Mouse (Mus musculus) limb, embryonic 11.5 days (tissue): ENCODE results near the gene Dsp. TPM values are rescaled to one million over a fixed set of nuclear protein-coding genes. Genes with fewer than 3 reads are reported as not detected.

Experiments
- ATAC-seq: fragments of 200-750 bp; cut with Nextera tagmentation; 2 replicates; pipeline ENCODE4 v1.8.0; 2017; ENCODE audit warnings: low read depth; ENCODE audit not compliant: insufficient number of reproducible peaks, low FRiP score, low TSS enrichment
- DNase-seq: peaks from one replicate; pipeline ENCODE4 v3.0.0-alpha.2; 2015; ENCODE audit warnings: low spot score
- H3K27ac ChIP-seq: fragments of 300-500 bp; sonication (generic); replicated peaks from 2 replicates; pipeline ENCODE4 v1.5.1; 2014; ENCODE audit warnings: low read depth, mild to moderate bottlenecking, low read length
- H3K27me3 ChIP-seq: fragments of 300-500 bp; sonication (generic); 2 replicates; pipeline ENCODE4 v1.6.1; 2014; ENCODE audit warnings: mild to moderate bottlenecking, low read length, mixed read lengths; ENCODE audit not compliant: control insufficient read depth, insufficient read depth
- H3K36me3 ChIP-seq: fragments of 300-500 bp; sonication (generic); 2 replicates; pipeline ENCODE4 v1.6.1; 2014; ENCODE audit warnings: mild to moderate bottlenecking, low read length, moderate library complexity, mixed read lengths; ENCODE audit not compliant: control insufficient read depth, insufficient read depth
- H3K4me1 ChIP-seq: fragments of 300-500 bp; sonication (generic); 2 replicates; pipeline ENCODE4 v1.6.1; 2014; ENCODE audit warnings: low read length, mixed read lengths; ENCODE audit not compliant: control insufficient read depth, insufficient read depth
- H3K4me2 ChIP-seq: fragments of 300-500 bp; sonication (generic); 2 replicates; pipeline ENCODE4 v1.6.1; 2014; ENCODE audit warnings: low read depth, mild to moderate bottlenecking, moderate library complexity; ENCODE audit not compliant: severe bottlenecking
- H3K4me3 ChIP-seq: fragments of 300-500 bp; sonication (generic); 2 replicates; pipeline ENCODE4 v1.5.1; 2014; ENCODE audit warnings: low read depth, low read length
- H3K9ac ChIP-seq: fragments of 300-500 bp; sonication (generic); 2 replicates; pipeline ENCODE4 v1.6.1; 2014; ENCODE audit warnings: mild to moderate bottlenecking, low read length
- H3K9me3 ChIP-seq: fragments of 300-500 bp; sonication (generic); 2 replicates; pipeline ENCODE4 v1.6.1; 2016; ENCODE audit warnings: low read length; ENCODE audit not compliant: control insufficient read depth
- WGBS: fragments of 180-500 bp; shearing (Covaris S2); extraction: QIAGEN DNeasy Blood & Tissue Kit; methylation state at CpG from one replicate; pipeline ENCODE4 v1.1.7; 2014; 5-methylcytosine and 5-hydroxymethylcytosine counted together
- polyA plus RNA-seq: library from polyadenylated mRNA; unstranded; fragments of >200 nt; fragmentation: Nextera tagmentation; extraction: Ambion mirVana; gene quantifications from 2 replicates; pipeline ENCODE4 v1.2.1, GENCODE M21; 2014

The Dsp gene
- polyA plus RNA-seq, 1 experiment from 2014 or later = 3.0 TPM

- Histone ChIP-seq H3K9me3 (no peaks in the 10 kb centered on the region), H3K36me3 (no peaks in the 10 kb centered on the region), H3K9ac (no peak overlapping the region), H3K4me3 (no peak overlapping the region), H3K27ac (no peak overlapping the region), H3K27me3 (no peaks in the 10 kb centered on the region), H3K4me2 (no peak overlapping the region), H3K4me1 (no peaks in the 10 kb centered on the region)
- no peak for ATAC-seq
- no peak for DNase-seq
- 86% methylated on average over 9 of the region's 9 CpGs for WGBS
These were observed 21.0 kb upstream of the Dsp start for GRCm38 (mm10) chr13:38130116-38130515.

GRCm38 (mm10) chr13:38133016-38133528 lies 18.0 kb upstream of the Dsp start:
- WGBS = 23% methylated on average over 7 of the region's 7 CpGs
- Histone ChIP-seq H3K4me3 (no peak overlapping the region), H3K27me3 (no peaks in the 10 kb centered on the region), H3K27ac (no peak overlapping the region), H3K36me3 (no peaks in the 10 kb centered on the region), H3K4me1 (no peaks in the 10 kb centered on the region), H3K4me2 (no peak overlapping the region), H3K9ac (no peak overlapping the region), H3K9me3 (no peaks in the 10 kb centered on the region)
- ATAC-seq (no peak), DNase-seq (no peak)

DNA sequence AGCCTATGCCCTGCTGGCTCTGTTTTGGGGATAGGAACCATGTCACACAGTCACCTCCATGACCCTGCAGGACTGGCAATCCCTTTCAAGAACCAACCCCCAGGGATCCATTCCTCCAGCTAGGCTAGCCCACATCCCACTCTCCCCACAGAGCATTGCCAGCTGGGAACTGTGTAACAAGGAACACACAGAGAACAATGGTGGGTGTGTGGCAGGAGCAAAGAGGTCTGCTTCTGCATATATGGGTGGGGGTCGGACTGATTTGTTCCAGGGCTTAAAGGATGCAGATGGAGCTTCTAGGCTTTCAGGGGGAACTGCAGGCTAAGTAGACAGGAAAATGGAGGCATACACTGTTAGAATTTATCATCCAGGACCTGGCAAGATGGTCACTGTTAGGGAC lies 10.6 kb upstream of the Dsp start:
- no peak overlapping the region for H3K4me3 ChIP-seq
- no peaks in the 10 kb centered on the region for H3K36me3 ChIP-seq

GRCm38 (mm10) chr13:38144962-38145713 lies 6.0 kb upstream of the Dsp start:
- peak; percentile 42 for DNase-seq
- no peak overlapping the region for H3K27ac ChIP-seq
- H3K9ac ChIP-seq = 0 out of 2 replicates have a peak overlapping the region, but pooled peaks have one; percentile 23
- H3K27me3 ChIP-seq = peaks cover 10% of the 10 kb centered on the region
- 8% methylated on average over 20 of the region's 20 CpGs for WGBS
- ATAC-seq = no peak
- H3K4me1 ChIP-seq = peaks cover 6% of the 10 kb centered on the region; the same call in 1 of the 2 replicates
- H3K4me3 ChIP-seq = 0 out of 2 replicates have a peak overlapping the region, but pooled peaks have one; percentile 6
- no peaks in the 10 kb centered on the region for H3K36me3 ChIP-seq
- peak overlapping the region; percentile 26 for H3K4me2 ChIP-seq
- no peaks in the 10 kb centered on the region for H3K9me3 ChIP-seq

More for the DNA sequence above, 10.6 kb upstream of the Dsp start:
- Histone ChIP-seq H3K4me1 (peaks cover 5% of the 10 kb centered on the region; the same call in 1 of the 2 replicates), H3K27ac (no peak overlapping the region), H3K9ac (no peak overlapping the region), H3K4me2 (no peak overlapping the region), H3K9me3 (no peaks in the 10 kb centered on the region), H3K27me3 (0 out of 2 replicates have a peak, but pooled peaks cover 2% of the 10 kb centered on the region)
- 74% methylated on average over 1 of the region's 1 CpGs for WGBS
- no peak for DNase-seq
- no peak for ATAC-seq

DNA sequence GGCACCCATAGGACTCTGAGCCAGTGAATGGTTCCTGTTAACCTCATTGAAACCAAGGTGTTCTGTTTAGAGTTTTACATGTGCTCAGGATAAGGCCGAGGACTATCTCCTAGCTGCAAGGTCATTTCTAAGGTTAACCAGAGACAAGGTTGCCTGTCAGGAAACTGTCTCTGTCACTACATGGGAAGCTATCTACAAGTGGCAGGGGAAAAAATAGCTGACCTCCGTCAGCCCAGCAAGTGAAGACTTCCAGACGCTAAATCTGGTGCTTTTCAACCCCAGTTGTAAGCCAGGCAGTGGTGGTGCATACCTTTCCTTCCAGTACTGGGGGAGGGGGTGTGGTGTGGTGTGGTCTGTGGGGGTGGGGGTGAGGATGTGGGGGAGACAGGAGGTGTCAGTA lies 2.7 kb upstream of the Dsp start:
- ATAC-seq = no peak
- 31% methylated on average over 3 of the region's 3 CpGs for WGBS

GRCm38 (mm10) chr13:38151671-38152428 lies 756 bp downstream of the Dsp start:
- H3K4me2 ChIP-seq = peak overlapping the region; percentile 83
- H3K9me3 ChIP-seq = no peaks in the 10 kb centered on the region
- peaks cover 18% of the 10 kb centered on the region for H3K27me3 ChIP-seq
- no peak overlapping the region for H3K9ac ChIP-seq
- H3K36me3 ChIP-seq = no peaks in the 10 kb centered on the region
- H3K27ac ChIP-seq = no peak overlapping the region; the same call in 1 of the 2 replicates
- DNase-seq = peak; percentile 72
- H3K4me3 ChIP-seq = peak overlapping the region; percentile 34
- H3K4me1 ChIP-seq = peaks cover 2% of the 10 kb centered on the region; the same call in 1 of the 2 replicates
- under 1% methylated on average over 49 of the region's 49 CpGs for WGBS
- peak; percentile 40 for ATAC-seq

More for the DNA sequence above, 2.7 kb upstream of the Dsp start:
- no peak overlapping the region for H3K4me3 ChIP-seq
- no peak overlapping the region for H3K27ac ChIP-seq
- no peaks in the 10 kb centered on the region for H3K9me3 ChIP-seq
- peaks cover 20% of the 10 kb centered on the region for H3K27me3 ChIP-seq
- DNase-seq = no peak
- no peak overlapping the region for H3K9ac ChIP-seq
- H3K4me1 ChIP-seq = peaks cover 8% of the 10 kb centered on the region
- no peaks in the 10 kb centered on the region for H3K36me3 ChIP-seq
- H3K4me2 ChIP-seq = no peak overlapping the region

GRCm38 (mm10) chr13:38152429-38153035 lies 1.4 kb downstream of the Dsp start:
- no peak overlapping the region for H3K27ac ChIP-seq
- H3K4me1 ChIP-seq = peaks cover 2% of the 10 kb centered on the region; the same call in 1 of the 2 replicates
- 0% methylated on average over 31 of the region's 31 CpGs for WGBS
- H3K4me2 ChIP-seq = peak overlapping the region; percentile 83
- H3K9me3 ChIP-seq = no peaks in the 10 kb centered on the region
- peak overlapping the region; percentile 34 for H3K4me3 ChIP-seq
- H3K9ac ChIP-seq = no peak overlapping the region
- DNase-seq (no peak), ATAC-seq (peak; percentile 56; the same call in 1 of the 2 replicates)
- no peaks in the 10 kb centered on the region for H3K36me3 ChIP-seq
- peaks cover 18% of the 10 kb centered on the region for H3K27me3 ChIP-seq

- Histone ChIP-seq H3K27ac (no peak overlapping the region), H3K4me2 (no peak overlapping the region), H3K4me1 (peaks cover 2% of the 10 kb centered on the region; the same call in 1 of the 2 replicates), H3K9me3 (no peaks in the 10 kb centered on the region), H3K9ac (no peak overlapping the region), H3K4me3 (no peak overlapping the region), H3K27me3 (peaks cover 10% of the 10 kb centered on the region), H3K36me3 (no peaks in the 10 kb centered on the region)
- DNase-seq (no peak), ATAC-seq (no peak)
- WGBS = 11% methylated on average over 2 of the region's 2 CpGs
These were observed 4.4 kb downstream of the Dsp start for GRCm38 (mm10) chr13:38155523-38155922.
